Mouse (Mus musculus) kidney, postnatal 14 days (tissue): ENCODE measurements around the gene Ncoa3.

Source experiments
- DNase-seq: peaks from one replicate; pipeline ENCODE4 v3.0.0; 2022; ENCODE audit warnings: mixed read lengths

The Ncoa3 gene

DNA sequence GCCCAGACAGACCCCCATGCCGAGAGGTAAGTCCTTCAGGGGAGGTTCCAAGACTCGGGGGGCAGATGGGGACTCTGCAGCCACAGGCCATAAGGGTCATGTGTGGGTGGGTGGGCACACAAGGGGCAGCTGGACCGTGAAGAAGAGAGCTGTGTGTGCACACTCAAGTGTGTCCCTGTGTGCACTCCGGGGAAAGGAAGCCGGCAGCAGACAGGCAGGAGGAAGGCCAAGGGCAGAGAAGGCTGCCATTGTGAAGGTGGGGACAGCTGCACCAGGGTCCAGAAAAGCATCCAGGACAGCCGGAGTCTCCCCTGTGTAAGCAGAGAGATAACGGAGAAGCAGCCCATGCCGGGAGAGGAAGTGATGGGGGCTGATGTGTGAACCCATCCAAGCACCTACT, 118.3 kb downstream of the Ncoa3 start:
- no peak for DNase-seq

DNA sequence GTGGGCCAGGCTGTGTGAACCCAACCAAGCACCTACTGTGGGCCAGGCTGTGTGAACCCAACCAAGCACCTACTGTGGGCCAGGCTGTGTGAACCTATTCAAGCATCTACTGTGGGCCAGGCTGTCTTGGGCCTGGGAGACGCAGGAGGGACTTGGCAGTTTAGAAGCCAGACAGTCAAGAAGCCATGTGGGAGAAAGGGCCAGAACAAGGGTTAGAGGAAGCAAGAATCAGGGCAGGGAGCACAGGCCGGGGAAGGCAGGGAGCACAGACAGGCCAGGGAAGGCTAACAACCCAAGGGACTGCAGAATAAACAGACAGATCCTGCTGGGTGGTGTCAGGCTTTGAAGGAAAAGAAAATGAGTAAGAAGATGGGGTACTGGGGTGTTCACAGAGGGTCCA, 118.8 kb downstream of the Ncoa3 start:
- peak; percentile 37 for DNase-seq

DNA sequence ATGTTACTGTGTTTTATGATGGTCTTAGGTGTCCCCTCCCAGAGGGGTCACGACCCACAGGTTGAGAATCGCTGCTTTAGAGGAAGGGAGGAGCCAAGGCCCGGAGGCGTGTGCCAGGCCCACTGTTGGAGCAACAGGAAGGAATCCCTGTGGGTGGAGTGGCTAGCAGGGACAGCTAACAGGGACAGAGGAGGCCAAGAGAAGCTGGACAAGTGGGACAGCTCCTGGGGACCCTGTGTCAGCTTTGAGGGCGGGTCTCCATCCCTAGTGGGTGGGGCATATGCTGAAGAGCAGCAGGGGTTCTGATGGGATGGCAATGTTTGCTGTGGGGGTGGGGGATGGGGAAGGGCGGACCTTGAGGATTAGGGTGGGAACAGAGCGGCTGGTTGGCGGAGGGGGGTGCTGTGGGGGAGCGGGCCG, 119.4 kb downstream of the Ncoa3 start:
- peak; percentile 66 for DNase-seq

DNA sequence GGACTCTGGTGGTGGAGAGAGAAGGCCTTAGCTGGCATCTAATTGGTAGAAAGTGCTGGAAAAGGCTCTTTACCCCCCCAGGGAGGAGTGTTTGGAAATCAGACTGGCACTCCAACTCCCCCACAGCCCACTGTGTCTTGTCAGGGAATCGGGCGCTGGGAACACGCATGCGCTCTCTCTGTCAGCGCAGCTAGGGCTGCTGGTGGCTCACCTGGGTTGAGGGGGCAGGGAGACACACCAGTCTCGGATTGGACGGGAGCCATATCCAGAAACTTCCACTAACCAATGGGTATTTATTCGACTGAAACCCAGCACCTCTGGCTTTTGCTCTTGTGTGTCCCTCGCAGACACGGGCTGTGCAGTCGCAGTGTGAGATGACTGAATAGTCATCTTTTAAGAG, 120.5 kb downstream of the Ncoa3 start:
- no peak for DNase-seq

DNA sequence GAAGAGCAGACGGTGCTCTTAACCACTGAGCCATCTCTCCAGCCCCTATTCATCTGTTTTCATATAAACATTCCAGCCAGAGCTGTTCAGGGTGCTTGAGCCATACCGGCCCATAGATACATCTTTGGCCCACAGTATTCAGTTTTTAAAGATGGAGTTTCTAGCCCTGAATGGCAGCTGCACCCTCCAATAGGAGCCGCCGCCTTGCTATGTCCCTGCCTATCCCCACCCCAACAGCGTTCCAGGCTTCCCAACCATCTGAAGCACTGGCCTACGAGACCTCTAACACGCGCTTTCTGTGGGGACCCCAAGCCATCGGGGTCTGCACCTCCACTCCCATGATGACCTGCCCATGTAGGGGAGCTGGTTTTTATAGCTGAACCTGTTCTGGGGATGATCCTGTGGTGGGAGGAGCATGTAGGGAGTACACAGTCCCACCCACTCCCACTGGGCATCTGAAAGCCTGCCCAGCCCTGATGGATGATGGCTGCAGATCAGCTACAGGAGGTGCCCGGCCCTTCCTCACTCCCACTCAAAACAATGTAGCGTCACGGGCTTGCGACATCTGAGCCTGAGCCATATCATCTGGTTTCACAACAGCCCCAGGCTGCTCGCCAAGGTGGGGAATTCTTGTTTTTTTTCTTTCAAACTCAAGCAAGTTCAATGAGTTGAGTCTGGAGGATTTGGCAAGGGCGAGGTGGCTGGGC, 123.3 kb downstream of the Ncoa3 start:
- peak; percentile 64 for DNase-seq

DNA sequence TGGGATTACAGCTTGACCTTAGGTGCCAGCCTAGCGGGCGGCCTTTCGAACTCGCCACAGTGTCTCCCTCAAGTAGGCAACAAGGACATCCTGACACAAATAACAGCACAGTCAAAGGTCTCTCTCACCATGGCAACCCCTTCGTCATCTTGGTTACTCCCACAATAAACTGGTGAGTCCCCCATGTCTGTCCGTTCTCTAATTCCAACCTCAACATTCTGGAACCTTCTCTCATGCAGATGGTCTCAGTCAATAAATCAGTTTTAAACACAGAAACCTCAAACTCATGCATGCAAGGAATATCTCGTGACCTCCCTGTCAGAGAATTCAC, 123.8 kb downstream of the Ncoa3 start:
- no peak for DNase-seq

DNA sequence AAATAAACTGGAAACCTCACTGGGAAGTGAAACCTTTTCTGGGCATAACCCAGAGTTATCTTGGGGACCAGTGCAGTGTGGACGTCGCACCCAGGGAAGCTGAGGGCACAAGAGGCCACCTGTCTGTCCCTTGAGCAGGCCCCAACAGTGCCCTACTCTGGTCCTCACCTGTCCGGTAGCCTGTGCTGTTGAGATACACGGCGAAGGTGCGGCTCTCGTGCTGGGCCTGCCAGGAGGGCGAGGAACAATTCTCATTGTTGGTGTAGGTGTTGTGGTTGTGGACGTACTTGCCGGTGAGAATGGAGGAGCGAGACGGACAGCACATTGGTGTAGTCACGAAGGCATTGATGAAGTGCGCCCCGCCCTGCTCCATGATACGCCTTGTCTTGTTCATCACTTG, 124.3 kb downstream of the Ncoa3 start:
- no peak for DNase-seq

DNA sequence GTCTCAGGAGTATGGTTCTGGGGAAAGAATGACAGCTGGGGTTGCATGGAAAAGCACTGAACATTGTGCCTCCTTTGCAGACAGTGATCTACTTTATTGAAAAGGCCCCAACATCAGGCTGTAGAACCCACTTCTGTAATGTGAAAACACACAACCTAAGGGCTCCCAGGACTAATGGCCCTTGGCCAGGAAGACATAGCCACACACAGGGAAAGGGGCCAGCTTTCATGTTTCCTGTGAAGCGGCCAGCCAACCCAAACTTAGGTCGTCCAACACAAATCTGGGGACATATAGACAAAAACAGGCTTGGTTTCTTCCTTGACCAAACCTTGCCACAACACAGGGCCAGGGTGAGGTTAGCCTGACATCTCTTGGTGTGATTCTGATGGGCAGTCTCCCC, 127.6 kb downstream of the Ncoa3 start:
- no peak for DNase-seq

DNA sequence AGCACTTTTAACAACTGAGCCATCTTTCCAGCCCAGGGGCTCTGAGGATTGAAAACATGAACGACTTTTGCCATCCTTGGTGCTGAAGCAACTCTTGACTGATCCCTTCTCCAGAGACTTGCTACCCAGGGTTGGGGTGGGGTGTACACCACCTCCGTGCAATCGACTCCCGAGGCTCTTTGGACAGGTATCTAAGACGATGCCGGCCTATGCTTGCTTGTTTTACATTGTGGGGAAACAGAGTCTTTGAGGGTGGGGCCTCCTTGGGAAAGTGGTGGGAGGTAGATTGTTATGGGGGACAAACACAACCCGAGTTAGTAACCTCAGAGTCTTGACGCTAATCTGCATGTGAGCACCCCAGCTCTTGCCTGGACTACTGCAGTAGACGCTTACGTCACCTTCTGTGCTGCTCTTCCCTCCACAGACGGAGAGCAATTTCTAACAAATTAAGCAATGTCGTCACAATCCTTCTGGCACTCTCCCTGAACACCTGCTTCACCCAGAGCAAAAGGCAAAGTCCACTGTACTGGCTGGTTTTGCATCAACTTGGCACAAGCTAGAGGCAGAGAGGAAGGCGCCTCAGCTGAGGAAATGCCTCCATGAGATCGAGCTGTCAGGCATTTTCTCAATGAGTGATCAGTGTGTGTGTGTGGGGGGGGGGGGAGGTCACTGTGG, 129.4 kb downstream of the Ncoa3 start:
- peak; percentile 59 for DNase-seq

DNA sequence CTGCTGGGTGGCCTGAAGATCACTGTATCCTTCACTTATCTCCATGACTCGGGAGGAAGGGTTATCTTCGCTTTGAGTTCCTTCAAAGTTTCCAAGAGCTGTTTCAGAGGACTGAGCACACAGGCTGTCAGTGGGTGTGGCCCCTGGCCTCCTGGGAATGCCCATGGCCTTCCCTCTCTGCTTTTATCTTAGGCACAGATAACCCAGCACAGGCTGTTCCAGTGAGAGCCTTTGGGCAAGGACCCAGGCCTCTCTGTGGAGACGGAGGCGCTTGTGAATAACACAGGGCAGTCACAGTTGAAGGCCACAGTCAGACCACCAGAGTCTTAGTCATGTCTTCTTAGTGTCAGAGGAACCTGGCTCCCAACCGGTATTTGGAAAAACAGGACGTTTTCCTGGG, 130.3 kb downstream of the Ncoa3 start:
- DNase-seq: no peak
